17 mouse cellular contexts compared by ENCODE assay signal in genomic region chr7:68151892-68152291, GRCm38 (mm10).
DNase-seq lines count a peak whose midpoint lies in the region; ATAC-seq and TF ChIP-seq lines count a peak whose summit lies in the region.
"Had no signal": no experiment of that assay in that cellular context is flagged by ENCODE, and none has a peak within 500 bp of the region (broad histone marks: within the 10 kb centered on the region; RNA-seq: fewer than 3 reads in every experiment).

No protein-coding gene starts in this region.

- H3K27ac ChIP-seq in gastrocnemius, adult 2 months = peak overlapping the region; percentile 64
- peak overlapping the region; percentile 88 for H3K27ac ChIP-seq in heart, postnatal 0 days (ENCODE audit: low read depth)
- H3K27ac ChIP-seq in stomach, embryonic 14.5 days (ENCODE audit: low read length) = peak overlapping the region; percentile 39; the same call in 1 of the 2 replicates
- H3K27ac ChIP-seq in stomach, postnatal 0 days (replicated peaks) = no peak overlapping the region
- peak overlapping the region; percentile 0; the same call in 1 of the 2 replicates for H3K27ac ChIP-seq in stomach, embryonic 15.5 days

- H3K9ac ChIP-seq in heart, postnatal 0 days (replicated peaks; ENCODE audit: low read depth, low read length) = 0 out of 2 replicates have a peak overlapping the region, but pooled peaks have one; percentile 3
- H3K9ac ChIP-seq in stomach, embryonic 14.5 days (replicated peaks; ENCODE audit: low read depth, low read length) = no peak overlapping the region
- no peak overlapping the region for H3K9ac ChIP-seq in stomach, postnatal 0 days (ENCODE audit: low read length)
- no peak overlapping the region for H3K9ac ChIP-seq in stomach, embryonic 15.5 days

- no peaks in the 10 kb centered on the region for H3K27me3 ChIP-seq in heart, postnatal 0 days (ENCODE audit: control insufficient read depth, insufficient read depth, low read length)
- no peaks in the 10 kb centered on the region for H3K27me3 ChIP-seq in stomach, embryonic 14.5 days (ENCODE audit: control insufficient read depth, insufficient read depth, low read length)
- no peaks in the 10 kb centered on the region for H3K27me3 ChIP-seq in stomach, postnatal 0 days (ENCODE audit: control insufficient read depth, insufficient read depth, low read length)
- H3K27me3 ChIP-seq in stomach, embryonic 15.5 days (replicated peaks) = no peaks in the 10 kb centered on the region

- no peak for TF ChIP-seq CTCF in gastrocnemius, adult 2 months (IDR thresholded peaks at IDR 0.05)
- no peak for TF ChIP-seq CTCF in heart, postnatal 0 days (IDR thresholded peaks at IDR 0.05; ENCODE audit: low read depth)
- no peak for TF ChIP-seq CTCF in stomach, postnatal 0 days (IDR thresholded peaks at IDR 0.05; ENCODE audit: low read depth)

- ATAC-seq in heart, postnatal 0 days (ENCODE audit: insufficient read depth, low read depth) = peak; percentile 14; the same call in 1 of the 2 replicates
- no peak for ATAC-seq in stomach, embryonic 14.5 days (ENCODE audit: insufficient number of reproducible peaks, insufficient read depth, low FRiP score, low read depth)
- ATAC-seq in stomach, postnatal 0 days (ENCODE audit: low FRiP score, low TSS enrichment) = no peak
- ATAC-seq in stomach, embryonic 15.5 days (ENCODE audit: insufficient read depth, low FRiP score, low read depth) = no peak
- no peak for ATAC-seq in activated CD4-positive, CD25-positive, alpha-beta regulatory T cell, adult 4 months
- ATAC-seq: forebrain, embryonic 14.5 days; hindbrain, embryonic 16.5 days; lung, postnatal 0 days; midbrain, embryonic 16.5 days had no signal

- no peak overlapping the region for H3K4me3 ChIP-seq in gastrocnemius, adult 2 months
- no peak overlapping the region for H3K4me3 ChIP-seq in heart, postnatal 0 days (ENCODE audit: low read depth, low read length)
- no peak overlapping the region for H3K4me3 ChIP-seq in stomach, embryonic 14.5 days (ENCODE audit: low read depth, low read length)
- H3K4me3 ChIP-seq in stomach, postnatal 0 days (ENCODE audit: low read depth, low read length) = no peak overlapping the region
- H3K4me3 ChIP-seq in stomach, embryonic 15.5 days (replicated peaks) = no peak overlapping the region
- H3K4me3 ChIP-seq: heart, adult 2 months had no signal

- peaks cover 72% of the 10 kb centered on the region for H3K4me1 ChIP-seq in heart, postnatal 0 days (ENCODE audit: control insufficient read depth, insufficient read depth)
- H3K4me1 ChIP-seq in stomach, embryonic 14.5 days (ENCODE audit: control insufficient read depth, insufficient read depth, low read length) = 0 out of 2 replicates have a peak, but pooled peaks cover 4% of the 10 kb centered on the region
- peaks cover 3% of the 10 kb centered on the region; the same call in 1 of the 2 replicates for H3K4me1 ChIP-seq in stomach, postnatal 0 days (replicated peaks; ENCODE audit: control insufficient read depth, insufficient read depth)
- 0 out of 2 replicates have a peak, but pooled peaks cover 5% of the 10 kb centered on the region for H3K4me1 ChIP-seq in stomach, embryonic 15.5 days

- no peak overlapping the region for H3K4me2 ChIP-seq in heart, postnatal 0 days (ENCODE audit: low read depth, low read length)
- H3K4me2 ChIP-seq in stomach, embryonic 14.5 days (replicated peaks; ENCODE audit: low read depth, low read length) = no peak overlapping the region
- H3K4me2 ChIP-seq in stomach, postnatal 0 days (replicated peaks; ENCODE audit: low read depth) = no peak overlapping the region
- H3K4me2 ChIP-seq in stomach, embryonic 15.5 days = no peak overlapping the region
- H3K4me2 ChIP-seq: liver, embryonic 11.5 days had no signal

- intact Hi-C loops in gastrocnemius, adult 2 months (cut with DNase I) = no loop called here
- intact Hi-C loops in gastrocnemius, postnatal 14 days (cut with DNase I; ENCODE audit: low total_unique reads) = no loop called here
- intact Hi-C loops in heart, postnatal 36 days (cut with DNase I) = no loop called here

- 6% methylated on average over 5 of the region's 5 CpGs for WGBS in heart, postnatal 0 days
- 27% methylated on average over 5 of the region's 5 CpGs for WGBS in stomach, embryonic 14.5 days
- 36% methylated on average over 5 of the region's 5 CpGs for WGBS in stomach, postnatal 0 days
- WGBS in stomach, embryonic 15.5 days = 34% methylated on average over 5 of the region's 5 CpGs

- no peaks in the 10 kb centered on the region for H3K36me3 ChIP-seq in heart, postnatal 0 days (replicated peaks; ENCODE audit: control insufficient read depth, insufficient read depth, low read length)
- no peaks in the 10 kb centered on the region for H3K36me3 ChIP-seq in stomach, embryonic 14.5 days (ENCODE audit: control insufficient read depth, insufficient read depth, low read length)
- no peaks in the 10 kb centered on the region for H3K36me3 ChIP-seq in stomach, postnatal 0 days (ENCODE audit: control insufficient read depth, insufficient read depth, low read length)
- no peaks in the 10 kb centered on the region for H3K36me3 ChIP-seq in stomach, embryonic 15.5 days

- no peak for DNase-seq in gastrocnemius, adult 2 months
- DNase-seq in gastrocnemius, postnatal 14 days = no peak
- no peak for DNase-seq in heart, postnatal 0 days (ENCODE audit: low spot score)
- no peak for DNase-seq in heart, postnatal 36 days
- no peak for DNase-seq in stomach, postnatal 0 days (ENCODE audit: low spot score)
- DNase-seq: adrenal gland, postnatal 10 days; cerebellum, adult 2 months; heart, adult 2 months; thymus, postnatal 14 days had no signal

- H3K9me3 ChIP-seq in heart, postnatal 0 days (replicated peaks; ENCODE audit: control insufficient read depth, low read length) = no peaks in the 10 kb centered on the region
- no peaks in the 10 kb centered on the region for H3K9me3 ChIP-seq in stomach, embryonic 14.5 days (ENCODE audit: control insufficient read depth, low read depth, low read length)
- H3K9me3 ChIP-seq in stomach, postnatal 0 days (ENCODE audit: control insufficient read depth, low read length) = no peaks in the 10 kb centered on the region
- H3K9me3 ChIP-seq in stomach, embryonic 15.5 days = no peaks in the 10 kb centered on the region

- no peak for TF ChIP-seq EP300 in heart, postnatal 0 days (IDR thresholded peaks at IDR 0.05; ENCODE audit: low read depth)
- no peak for TF ChIP-seq EP300 in stomach, postnatal 0 days (optimal IDR thresholded peaks at IDR 0.05)
